Mouse (Mus musculus) kidney, postnatal 10 days (tissue): Measurements from ENCODE around the gene Adcy4.

ENCODE experiments used
- DNase-seq: peaks from one replicate; pipeline ENCODE4 v3.0.0; 2021; ENCODE audit warnings: mixed read lengths

Gene Adcy4

GRCm38 (mm10) chr14:55783958-55784235, at the start of gene Adcy4:
Gene Adcy4, minus strand, starts transcription at chr14:55784095.
- DNase-seq, result peak; percentile 59

GRCm38 (mm10) chr14:55833126-55833525, 49.2 kb upstream of the Adcy4 start:
- DNase-seq, result no peak

- no peak for DNase-seq
Observed at GRCm38 (mm10) chr14:55830331-55830730, 46.4 kb upstream of the Adcy4 start.

- no peak for DNase-seq
Observed at GRCm38 (mm10) chr14:55829854-55830253, 46.0 kb upstream of the Adcy4 start.

GRCm38 (mm10) chr14:55828716-55829263, 44.9 kb upstream of the Adcy4 start:
- peak; percentile 72 for DNase-seq

GRCm38 (mm10) chr14:55826551-55827340, 42.9 kb upstream of the Adcy4 start:
- peak; percentile 44 for DNase-seq

- DNase-seq, result peak; percentile 38
Observed at GRCm38 (mm10) chr14:55826142-55826541, 42.2 kb upstream of the Adcy4 start.

GRCm38 (mm10) chr14:55825216-55826051, 41.5 kb upstream of the Adcy4 start:
- peak; percentile 69 for DNase-seq

GRCm38 (mm10) chr14:55824481-55825215, 40.8 kb upstream of the Adcy4 start:
- DNase-seq, result peak; percentile 85

- peak; percentile 77 for DNase-seq
Observed at GRCm38 (mm10) chr14:55824001-55824480, 40.1 kb upstream of the Adcy4 start.

- peak; percentile 95 for DNase-seq
Observed at GRCm38 (mm10) chr14:55822991-55823762, 39.3 kb upstream of the Adcy4 start, which contains the start of gene Nfatc4. Gene Nfatc4, plus strand, starts transcription at chr14:55823144.

GRCm38 (mm10) chr14:55822435-55822990, 38.6 kb upstream of the Adcy4 start:
- DNase-seq, result peak; percentile 89

GRCm38 (mm10) chr14:55820576-55820975, 36.7 kb upstream of the Adcy4 start:
- peak; percentile 3 for DNase-seq

GRCm38 (mm10) chr14:55819845-55820405, 36.0 kb upstream of the Adcy4 start:
- peak; percentile 3 for DNase-seq

- DNase-seq, result peak; percentile 82
Observed at GRCm38 (mm10) chr14:55815310-55815751, 31.4 kb upstream of the Adcy4 start.

GRCm38 (mm10) chr14:55814885-55815284, 31.0 kb upstream of the Adcy4 start:
- DNase-seq, result peak; percentile 88

- no peak for DNase-seq
Observed at GRCm38 (mm10) chr14:55795380-55796163, 11.7 kb upstream of the Adcy4 start.

GRCm38 (mm10) chr14:55793946-55794345, 10.1 kb upstream of the Adcy4 start:
- DNase-seq, result no peak

GRCm38 (mm10) chr14:55793461-55793860, 9.6 kb upstream of the Adcy4 start:
- no peak for DNase-seq
